Mouse (Mus musculus): ENCODE measurements at regions not wholly inside any gene's neighbourhood (a gene's known extent, or its start where the extent isn't known, plus 50 kb on each side); places are given as distances from the start of the nearest gene placed in this dataset.

DNA sequence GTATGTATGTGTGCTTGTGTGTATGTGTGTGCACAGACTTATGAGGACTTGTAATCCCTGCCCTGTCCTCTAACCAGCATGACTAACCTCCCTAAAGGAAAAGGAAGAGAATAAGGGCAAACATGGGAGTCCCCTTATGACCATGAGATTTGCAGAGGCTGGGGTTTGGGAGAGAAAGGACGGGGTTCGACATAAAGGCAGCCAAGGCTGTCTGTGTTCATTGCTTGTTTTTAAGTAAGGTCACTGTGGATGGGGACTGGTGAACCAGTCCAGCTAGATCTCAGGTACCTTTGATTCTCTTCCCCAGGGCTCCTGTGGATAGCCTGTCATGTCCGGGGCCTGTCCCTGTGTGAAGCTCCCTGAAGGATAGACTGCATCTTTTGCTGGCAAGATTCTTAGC, 55.6 kb downstream of the Irf2bp2 start:
- no peak for DNase-seq

DNA sequence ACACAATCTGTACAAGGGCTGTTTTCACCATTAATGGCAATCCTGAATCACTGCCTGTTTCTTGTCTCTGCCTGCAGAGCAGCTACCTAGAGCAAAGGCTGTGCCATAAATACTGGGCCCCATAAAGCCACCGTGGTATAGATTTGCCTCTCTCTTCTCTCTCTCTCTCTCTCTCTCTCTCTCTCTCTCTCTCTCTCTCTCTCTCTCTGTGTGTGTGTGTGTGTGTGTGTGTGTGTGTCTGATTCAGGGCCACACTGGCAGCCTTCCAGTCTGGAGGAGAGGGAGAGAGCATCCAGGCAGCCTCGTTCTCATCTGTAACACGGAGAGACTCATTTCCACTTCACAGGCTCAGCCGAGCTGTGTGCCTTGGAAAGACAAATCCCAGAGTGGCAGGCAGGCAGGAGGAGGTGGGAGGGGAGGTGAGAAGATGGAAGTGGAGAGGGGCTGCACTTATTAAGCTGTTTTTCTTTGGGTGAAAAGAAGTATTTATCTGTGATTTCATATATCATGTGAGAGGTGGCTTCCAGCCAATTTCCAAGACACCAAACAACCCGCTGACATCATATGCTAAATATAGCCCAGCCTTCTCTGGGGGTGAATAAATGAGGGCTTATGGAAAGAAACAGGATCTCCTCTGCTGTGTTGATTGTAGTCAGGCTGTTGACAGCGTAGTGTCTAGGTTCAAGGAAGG, 56.7 kb downstream of the Irf2bp2 start:
- DNase-seq, result no peak

DNA sequence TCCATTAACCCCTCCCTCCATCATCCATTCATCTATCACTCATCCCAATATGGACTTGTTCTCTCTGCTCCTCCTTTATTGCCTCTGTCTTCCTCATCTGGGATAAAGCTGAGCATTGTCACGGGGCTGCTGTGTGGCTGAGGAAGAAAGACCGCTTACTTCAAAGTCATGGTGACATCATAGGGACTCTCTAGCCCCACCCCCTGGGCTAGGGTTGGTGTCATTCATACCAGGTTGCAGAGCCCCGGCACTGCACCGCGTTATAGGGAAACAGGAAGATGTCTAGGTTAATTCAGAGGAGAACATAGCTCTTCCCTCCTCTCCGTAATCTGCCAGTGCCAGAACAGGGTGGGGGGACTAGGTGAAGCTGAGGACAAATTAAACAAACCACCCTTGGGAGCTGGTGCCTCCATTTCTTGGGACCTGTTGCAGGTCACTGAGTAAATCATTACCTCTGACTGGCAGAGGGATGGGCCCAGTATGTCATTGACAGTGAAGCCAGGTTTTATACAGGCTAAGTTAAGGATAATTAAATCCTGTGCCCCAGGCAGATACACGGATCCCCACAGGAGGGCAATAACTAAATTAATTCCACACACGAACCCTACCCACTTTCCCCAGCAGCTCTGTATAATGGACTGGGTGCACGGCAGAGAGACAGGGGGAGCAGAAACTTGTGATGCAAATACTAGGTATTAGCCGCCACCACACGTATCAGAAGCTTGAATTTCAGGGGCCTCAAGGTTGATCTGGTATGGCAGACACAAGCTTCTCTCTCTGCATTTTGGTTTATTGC, 57.5 kb downstream of the Irf2bp2 start:
- peak; percentile 31 to 46 for DNase-seq

DNA sequence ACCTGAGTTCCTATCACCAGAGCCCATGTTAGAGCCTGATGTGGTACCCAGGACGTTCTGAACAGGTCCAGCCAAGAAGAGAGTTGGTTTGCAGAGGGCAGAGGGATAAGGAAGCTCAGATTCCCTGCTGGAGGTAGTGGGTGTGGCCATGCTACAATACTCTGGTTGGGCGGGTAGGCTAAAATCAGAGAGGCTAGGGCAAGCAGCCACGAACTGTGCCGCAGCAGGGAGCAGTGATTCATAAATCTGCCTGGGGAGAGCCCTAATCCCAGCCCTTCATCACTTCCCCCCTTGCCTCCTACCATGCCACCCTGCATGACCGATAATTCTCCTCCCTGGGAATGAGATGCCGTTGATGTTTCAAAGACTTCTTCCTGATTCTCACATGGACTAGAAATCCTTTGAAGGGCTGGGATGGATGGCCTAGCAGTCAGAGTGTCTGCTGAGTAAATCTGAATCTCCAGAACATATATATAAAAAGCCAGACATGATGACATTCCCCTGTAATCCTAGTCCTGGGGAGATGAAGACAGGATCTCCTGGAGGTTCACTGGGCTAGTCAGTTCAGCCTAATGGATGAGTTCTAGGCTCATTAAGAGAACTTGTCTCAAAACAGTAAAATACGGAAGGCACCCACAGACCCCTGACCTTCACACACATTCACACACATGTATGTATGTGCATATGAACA, 57.6 kb upstream of the Tarbp1 start:
- DNase-seq, result no peak

DNA sequence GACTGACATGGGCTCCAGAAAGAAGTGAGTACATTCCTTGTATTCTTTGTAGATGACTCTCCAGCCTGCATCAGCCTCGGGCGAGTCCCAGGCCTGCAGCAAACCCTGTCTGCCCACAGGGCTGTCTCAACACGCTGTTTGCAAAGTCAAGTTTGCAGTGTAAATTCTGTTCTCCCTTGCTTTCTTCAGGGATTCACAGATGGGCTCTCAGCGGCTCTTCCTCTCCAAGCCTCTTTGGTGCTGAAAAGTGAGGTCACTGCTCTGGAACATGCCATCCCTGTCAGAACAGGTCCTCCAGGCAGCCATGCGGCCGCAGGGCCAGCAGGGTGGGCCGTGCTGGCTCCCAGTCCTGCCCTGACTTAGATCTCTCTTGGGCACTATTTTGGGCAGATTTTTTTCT, 56.6 kb upstream of the Tarbp1 start:
- no peak for DNase-seq

DNA sequence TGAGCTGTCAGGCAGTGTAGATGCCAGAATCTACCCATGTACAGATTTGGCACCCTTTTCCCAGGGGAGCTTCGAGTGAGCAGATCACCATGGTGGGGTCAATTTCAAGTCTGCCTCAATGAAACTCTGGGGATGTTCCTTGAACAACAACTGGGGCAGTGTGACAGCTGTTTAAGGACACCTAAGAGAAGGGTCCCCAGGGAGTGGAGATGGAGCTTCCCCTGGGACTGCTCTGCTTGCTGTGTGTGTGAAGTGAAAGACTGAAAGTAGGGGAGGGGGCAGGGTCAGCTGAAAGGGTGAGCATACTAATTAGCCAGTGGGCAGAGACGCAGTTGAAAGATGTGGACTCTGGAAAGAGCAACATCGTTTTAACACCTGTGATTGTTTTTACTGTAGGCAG, 54.5 kb upstream of the Tarbp1 start:
- DNase-seq, result no peak

DNA sequence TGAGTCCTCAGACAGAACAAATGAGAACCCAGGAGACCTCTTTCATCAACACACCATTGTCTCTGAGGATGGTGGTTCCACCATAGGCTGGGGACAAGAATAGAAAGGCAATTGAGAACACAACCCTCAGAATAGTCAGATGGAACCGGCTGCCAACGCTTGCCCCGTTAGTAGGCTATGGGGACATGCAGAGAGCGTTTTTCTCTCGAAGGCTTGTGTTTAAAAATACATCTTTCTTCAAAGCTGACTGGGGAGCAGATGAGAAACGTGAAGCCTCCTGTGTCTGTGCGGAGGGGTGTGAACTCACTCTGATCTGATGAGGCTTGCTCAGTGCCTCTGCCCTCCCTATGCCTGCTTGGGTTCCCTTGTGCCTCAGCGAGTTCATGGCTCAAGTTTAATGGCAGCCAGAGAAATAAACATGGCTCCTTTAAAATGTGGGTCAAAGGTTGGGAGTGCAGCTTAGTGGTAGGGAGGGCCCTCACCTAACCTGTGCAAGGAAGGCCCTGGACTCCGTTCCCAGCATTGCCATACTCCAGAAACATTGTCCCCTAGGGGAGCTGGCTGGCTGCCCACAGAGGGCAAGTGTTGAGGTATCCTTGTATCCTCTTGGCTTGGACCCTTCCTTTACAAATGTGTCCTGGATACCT, 53.7 kb upstream of the Tarbp1 start:
- no peak for DNase-seq

DNA sequence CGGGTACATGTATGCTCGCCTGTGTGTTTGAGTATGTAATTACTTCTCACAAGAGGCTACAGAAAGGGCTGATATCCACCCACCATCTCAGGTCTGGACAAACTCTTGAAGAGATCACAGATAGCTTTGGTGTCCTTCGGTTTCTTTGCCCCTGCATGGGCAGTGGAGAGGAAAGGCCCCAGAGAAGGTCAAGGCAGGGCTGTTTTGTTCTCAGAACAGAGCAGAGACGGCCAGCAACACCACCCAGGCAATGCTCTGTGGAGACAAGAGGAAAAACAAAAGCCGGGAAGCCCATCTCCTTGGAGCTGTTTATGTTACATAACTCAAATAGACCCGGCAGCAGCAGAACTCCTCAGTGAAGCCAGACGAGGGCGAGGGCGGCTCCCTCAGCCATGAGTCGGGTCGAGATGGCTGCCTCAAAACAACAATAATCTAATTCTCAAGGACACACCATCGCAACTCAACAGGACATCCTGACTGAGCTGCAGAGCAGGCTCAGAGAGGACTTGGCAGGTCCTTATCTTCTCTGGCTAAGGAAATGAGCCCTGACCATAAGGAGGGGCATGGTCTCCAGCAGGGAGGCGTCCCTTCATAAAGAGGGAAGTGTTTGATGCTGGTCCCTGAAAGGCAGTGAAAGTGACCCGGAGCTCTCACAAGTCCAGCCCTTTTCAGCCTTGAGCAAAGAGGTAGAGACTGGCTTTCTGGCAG, 52.2 kb upstream of the Tarbp1 start:
- no peak for DNase-seq

DNA sequence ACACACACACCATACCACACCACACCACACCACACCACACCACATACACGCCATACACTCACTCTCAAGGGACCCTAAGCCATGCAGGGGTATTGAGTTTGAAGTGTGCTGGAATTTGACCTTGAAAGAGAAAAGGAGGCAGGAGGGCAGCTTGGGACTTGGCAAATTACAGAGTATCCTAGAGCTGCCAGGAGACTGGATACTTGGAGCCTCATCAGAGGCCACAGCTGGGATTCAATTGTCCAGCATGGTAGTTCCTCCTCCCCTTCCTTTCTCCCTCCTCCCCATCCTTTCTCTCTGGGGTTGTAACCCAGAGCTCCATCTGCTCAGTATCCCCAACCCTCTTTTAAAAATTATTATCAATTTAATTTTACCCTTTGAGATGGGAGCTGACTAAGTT, 50.7 kb upstream of the Tarbp1 start:
- DNase-seq, result no peak

Measured in thymus, postnatal 36 days (tissue).